Mouse (Mus musculus): ENCODE measurements around the gene Gm826.

Gm826 gene

DNA sequence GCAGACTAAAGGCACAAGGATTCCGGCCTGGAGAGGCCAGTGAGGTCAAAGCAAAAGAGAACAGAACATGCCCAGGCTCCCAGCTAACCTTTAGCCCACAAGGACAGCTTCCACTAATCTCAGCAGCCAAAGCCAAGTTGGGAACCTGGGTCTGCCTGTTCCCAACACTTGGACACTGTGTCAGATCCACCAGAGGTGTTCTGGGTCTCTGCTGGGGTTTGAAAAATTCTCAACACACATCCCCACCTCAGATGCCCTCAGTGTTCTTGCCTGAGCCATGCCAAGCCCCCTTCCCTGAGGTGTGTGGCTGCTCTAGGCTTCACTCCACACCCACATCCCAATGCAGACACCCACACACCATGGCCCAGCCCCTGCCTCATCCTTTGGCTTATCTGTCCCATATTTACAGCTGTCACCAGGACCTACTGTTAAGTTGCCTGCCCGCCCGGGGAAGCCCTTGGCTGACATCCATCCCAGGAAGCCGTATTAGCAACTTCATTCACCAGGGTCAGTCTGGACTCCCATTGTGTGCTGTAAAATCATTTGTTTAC lies at the start of gene Gm826:
Gene Gm826 (minus strand): TSS at position 52 of the 551 bp plus-strand sequence.
- no peak for DNase-seq (ENCODE audit: low read depth in 1 of 2, low spot score in 2 of 2)

GRCm38 (mm10) chr2:160383418-160383817 lies 49.5 kb upstream of the Gm826 start:
- DNase-seq (ENCODE audit: low read depth in 1 of 2, low spot score in 2 of 2), result no peak

GRCm38 (mm10) chr2:160378271-160378670 lies 44.3 kb upstream of the Gm826 start:
- DNase-seq (ENCODE audit: low read depth in 1 of 2, low spot score in 2 of 2), result no peak

GRCm38 (mm10) chr2:160376236-160376635 lies 42.3 kb upstream of the Gm826 start:
- DNase-seq (ENCODE audit: low read depth in 1 of 2, low spot score in 2 of 2), result no peak

DNA sequence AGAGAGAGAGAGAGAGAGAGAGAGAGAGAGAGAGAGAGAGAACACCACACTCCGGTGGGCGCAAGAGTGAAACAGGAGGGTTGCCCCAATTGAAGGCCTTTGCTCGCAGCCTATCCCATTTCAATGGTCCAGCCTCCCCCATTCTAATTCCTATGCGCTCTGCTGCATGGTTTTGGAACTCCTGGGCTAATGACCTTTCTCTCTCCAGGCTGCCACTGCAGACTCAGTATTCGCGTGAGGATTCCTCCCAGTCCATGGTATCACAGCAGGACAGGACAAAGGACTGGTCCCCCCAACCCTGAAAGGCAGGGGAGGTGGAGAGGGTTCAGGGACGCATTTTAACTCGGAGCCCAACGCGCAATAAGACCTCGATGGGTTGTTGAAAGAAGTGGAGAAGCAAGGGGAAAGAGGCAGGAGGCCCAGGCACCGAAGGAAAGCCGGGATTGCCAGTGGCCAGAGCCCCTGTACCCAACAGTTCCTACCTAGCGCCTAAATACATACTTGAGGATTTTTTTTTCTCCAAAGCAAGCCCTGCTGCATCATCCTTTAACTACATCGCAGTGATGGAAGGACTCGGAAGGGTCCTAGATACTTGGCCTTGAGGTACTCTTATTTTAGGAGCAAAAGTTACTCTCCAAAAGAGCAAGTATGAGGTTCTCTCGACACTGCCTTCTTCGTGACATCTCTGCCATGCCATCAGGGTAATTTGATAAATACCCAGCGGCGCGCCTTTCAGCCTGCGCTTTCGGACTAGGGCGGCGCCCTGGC lies 35.9 kb upstream of the Gm826 start:
- no peak for DNase-seq (ENCODE audit: low read depth in 1 of 2, low spot score in 2 of 2)

GRCm38 (mm10) chr2:160368422-160369357 lies 34.7 kb upstream of the Gm826 start:
- no peak for DNase-seq (ENCODE audit: low read depth in 1 of 2, low spot score in 2 of 2)

GRCm38 (mm10) chr2:160367448-160368208 lies 33.7 kb upstream of the Gm826 start:
- peak in 1 of 2 experiments; percentile 85 for DNase-seq (ENCODE audit: low read depth in 1 of 2, low spot score in 2 of 2)

- DNase-seq (ENCODE audit: low read depth in 1 of 2, low spot score in 2 of 2), result peak; percentile 68 to 92
Measured at GRCm38 (mm10) chr2:160366980-160367338, 33.0 kb upstream of the Gm826 start, which contains the start of gene Mafb. Gene Mafb (minus strand): TSS chr2:160367065.

DNA sequence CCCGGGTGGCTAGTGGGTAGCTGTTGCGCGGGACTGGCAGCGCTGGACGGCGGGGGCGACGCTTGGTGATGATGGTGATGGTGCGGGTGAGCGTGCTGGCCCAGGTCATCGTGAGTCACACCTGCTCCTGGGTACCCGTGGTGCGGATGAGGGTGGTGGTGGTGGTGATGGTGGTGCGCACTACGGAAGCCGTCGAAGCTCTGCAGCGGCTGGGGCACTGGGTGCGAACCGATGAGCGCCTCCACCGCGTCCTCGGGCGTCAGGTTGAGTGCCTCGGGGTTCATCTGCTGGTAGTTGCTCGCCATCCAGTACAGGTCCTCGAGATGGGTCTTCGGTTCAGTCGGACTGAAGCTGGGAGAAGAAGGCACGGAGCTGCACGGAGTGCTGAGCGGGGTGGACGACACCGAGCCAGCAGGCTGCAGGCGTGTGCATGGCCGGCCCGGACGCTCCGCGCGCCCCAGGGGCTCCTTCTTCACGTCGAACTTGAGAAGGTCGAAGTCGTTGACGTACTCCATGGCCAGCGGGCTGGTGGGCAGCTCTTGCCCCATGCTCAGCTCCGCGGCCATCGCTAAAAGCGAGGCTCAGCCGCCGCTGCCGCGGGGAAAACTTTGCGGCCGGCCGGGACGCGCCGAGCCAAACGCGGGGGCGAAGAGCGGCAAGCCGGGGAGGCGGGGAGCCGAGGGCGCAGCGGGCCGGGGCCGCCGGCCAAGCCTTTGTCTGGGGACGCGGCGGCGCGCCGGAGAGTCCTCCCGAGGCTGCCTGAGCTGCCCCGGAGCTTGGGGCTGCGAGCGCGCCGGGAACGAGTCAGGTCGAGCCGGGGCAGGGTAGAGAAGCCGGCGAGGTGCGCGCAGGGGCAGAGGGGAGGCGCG lies 32.4 kb upstream of the Gm826 start:
- no peak for DNase-seq (ENCODE audit: low read depth in 1 of 2, low spot score in 2 of 2)

DNA sequence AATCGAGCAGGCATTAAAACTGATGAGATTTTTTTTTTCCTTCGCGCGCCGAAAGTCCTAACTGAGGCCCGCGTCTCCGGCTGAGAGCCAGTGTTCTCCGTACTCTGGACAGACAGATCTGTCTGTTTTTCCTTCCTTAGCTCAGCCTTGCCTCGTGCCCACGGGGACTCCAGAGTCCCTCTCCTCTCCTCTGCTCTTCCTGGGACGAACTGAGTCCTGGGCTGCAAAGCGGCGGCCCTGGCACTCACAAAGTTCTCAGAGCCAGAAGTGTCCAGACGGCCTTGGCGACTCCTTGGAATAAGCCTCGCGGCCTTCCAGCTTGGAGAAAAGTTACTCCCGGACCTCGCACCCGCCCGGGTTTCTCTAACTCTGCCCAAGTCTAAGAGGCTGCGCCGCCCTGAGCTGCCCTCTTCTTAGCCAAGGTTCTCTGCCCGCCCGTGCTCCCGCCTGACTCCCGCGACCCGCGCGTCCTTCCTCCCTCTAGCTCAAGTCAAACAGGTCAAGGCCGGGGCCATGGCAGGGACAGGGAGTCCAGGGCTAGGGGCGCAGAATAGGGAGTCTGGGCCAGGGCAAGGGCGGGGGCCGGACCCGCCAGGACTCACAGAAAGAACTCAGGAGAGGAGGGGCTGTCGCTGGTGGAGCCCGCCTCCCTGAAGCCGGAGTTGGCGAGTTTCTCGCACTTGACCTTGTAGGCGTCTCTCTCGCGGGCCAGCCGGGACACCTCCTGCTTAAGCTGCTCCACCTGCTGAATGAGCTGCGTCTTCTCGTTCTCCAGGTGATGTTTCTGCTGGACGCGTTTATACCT lies 31.3 kb upstream of the Gm826 start:
- DNase-seq (ENCODE audit: low read depth in 1 of 2, low spot score in 2 of 2), result peak in 1 of 2 experiments; percentile 22

- DNase-seq (ENCODE audit: low read depth in 1 of 2, low spot score in 2 of 2), result no peak
Measured at GRCm38 (mm10) chr2:160364666-160365065, 30.7 kb upstream of the Gm826 start.

GRCm38 (mm10) chr2:160364128-160364650 lies 30.2 kb upstream of the Gm826 start:
- DNase-seq (ENCODE audit: low read depth in 1 of 2, low spot score in 2 of 2), result no peak

GRCm38 (mm10) chr2:160363201-160363600 lies 29.2 kb upstream of the Gm826 start:
- DNase-seq (ENCODE audit: low read depth in 1 of 2, low spot score in 2 of 2), result no peak

DNA sequence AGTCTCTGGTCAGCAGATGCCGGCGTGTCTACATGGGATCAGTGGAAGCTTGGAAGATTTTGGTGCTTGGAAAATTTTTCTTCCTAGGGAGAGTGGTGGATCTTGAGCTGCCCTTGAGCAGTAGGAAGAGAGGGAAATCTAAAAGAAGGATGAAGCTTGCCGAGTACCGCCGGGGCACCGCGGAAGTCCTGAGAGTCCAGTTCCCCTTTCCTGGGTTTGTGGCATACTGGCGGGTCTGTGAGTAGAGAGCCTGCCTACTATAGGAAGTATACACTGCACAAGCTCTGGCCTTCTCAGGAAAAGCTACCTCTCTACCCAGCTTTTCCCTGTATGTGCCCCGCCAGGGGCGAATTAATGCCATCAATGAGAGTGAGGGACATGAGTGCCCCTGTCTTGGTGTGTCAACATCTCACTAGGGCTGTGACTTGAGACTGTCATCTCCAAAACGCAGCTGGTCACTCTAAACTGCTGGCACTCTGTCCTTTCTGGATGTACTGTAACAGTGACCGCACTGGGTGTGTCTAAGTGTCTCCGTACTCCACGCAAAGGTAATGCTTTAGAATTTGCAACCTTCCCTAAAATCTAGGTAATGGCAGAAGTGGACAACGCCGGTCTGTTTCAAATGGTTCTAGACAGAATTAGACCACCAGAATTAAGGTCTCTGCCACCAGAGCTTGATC lies 27.6 kb upstream of the Gm826 start:
- DNase-seq (ENCODE audit: low read depth in 1 of 2, low spot score in 2 of 2), result peak in 1 of 2 experiments; percentile 52

DNA sequence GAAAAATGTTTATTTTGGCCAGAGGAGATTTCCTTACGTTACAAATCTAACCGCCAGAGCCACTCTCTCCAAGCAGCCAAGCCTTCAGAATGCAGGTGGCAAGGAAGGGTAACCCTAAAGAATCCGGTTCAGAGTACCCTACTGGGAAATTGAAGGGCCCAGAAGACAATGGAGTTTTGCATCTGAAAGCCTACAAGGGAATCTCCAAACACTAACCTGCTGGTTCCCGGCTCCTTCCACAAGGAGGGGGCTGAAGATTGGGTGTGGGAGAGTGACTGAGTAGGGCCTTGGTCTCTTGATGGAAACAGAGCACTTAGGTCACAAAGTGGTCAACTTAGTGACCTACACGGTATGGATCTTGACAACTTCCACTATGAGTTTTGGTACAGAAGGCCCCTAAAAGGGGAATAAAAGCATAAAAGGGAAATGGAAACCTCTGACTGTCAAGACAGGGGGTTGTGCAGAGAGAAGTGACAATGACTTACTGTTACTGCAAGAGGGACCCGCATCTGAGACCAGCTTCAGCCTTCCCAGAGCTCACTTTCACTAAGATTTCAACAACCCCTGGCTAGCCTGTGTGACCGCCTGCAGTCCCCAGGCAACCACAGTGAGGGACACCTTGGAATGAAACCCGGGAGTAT lies 26.4 kb upstream of the Gm826 start:
- peak in 1 of 2 experiments; percentile 14 for DNase-seq (ENCODE audit: low read depth in 1 of 2, low spot score in 2 of 2)

DNA sequence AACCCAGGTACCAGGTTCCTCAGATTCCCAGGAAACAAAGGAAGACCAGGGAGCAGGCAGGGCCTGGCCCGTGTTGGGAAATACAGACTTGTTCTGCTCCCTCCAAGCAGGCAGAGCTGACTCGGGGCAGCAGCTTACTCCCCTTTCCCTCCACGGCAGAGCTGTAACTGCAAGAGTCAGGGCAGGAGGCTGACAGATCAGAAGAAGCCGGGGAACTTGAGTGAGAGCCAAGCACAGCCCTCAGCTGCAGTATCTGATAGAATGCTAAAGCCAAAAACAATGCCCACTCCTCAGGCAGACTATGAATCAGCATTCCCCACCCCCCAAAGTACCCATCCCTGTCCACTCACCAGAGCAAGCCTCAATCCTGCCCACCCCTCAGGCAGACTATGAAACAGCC lies 24.9 kb upstream of the Gm826 start:
- DNase-seq (ENCODE audit: low read depth in 1 of 2, low spot score in 2 of 2), result no peak

DNA sequence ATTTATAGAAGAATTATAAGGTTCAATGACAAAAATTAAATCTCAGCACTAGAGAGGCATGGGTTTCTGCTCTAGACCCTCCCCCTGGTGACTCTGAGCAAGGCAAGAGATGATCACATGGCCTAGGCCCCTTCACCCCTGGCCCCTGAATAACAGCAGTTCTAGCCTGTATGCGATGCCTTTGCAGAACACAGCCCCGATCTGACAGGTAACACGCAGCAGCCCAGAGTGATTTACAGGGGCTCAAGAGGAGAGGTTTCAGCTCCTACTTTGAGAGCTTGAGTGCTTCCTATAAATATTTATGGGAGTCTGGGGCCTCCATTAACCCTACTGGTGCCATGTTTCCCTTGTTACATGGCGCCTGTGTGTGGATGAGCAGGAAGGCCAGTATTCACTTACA lies 23.5 kb upstream of the Gm826 start:
- no peak for DNase-seq (ENCODE audit: low read depth in 1 of 2, low spot score in 2 of 2)

- no peak for DNase-seq (ENCODE audit: low read depth in 1 of 2, low spot score in 2 of 2)
Measured at GRCm38 (mm10) chr2:160356132-160356531, 22.2 kb upstream of the Gm826 start.
